Mouse (Mus musculus) thymus, adult 2 months (tissue): ENCODE results near the gene Ube2f.

Experiments used
- CTCF ChIP-seq: fragments of 200-500 bp; IDR thresholded peaks from 2 replicates; pipeline ENCODE4 v1.5.1; 2012; ENCODE audit warnings: mild to moderate bottlenecking, control low read depth, low read length, moderate library complexity, borderline replicate concordance; ENCODE audit not compliant: control insufficient read depth, poor library complexity, insufficient read depth; ENCODE audit errors: extremely low read depth
- POLR2A ChIP-seq: fragments of 200-500 bp; IDR thresholded peaks from 2 replicates; pipeline ENCODE4 v1.6.1; 2012; ENCODE audit warnings: mild to moderate bottlenecking, low read length, control low read depth, moderate library complexity; ENCODE audit not compliant: control insufficient read depth, poor library complexity, insufficient read depth; ENCODE audit errors: extremely low read depth

GRCm38 (mm10) chr1:91295544-91295943, 45.4 kb downstream of the Ube2f start:
- TF ChIP-seq CTCF (no peak), POLR2A (no peak)
